Mouse (Mus musculus) E14TG2a.4 (cell line): Measurements from ENCODE around the gene Rnf26.
A peak's percentile ranks its signal among the peaks of the same experiment; 100 is the strongest.

Experiments used
- H3K27me3 ChIP-seq: 2 replicates; pipeline ENCODE4 v1.6.1; 2014; ENCODE audit warnings: low read length, control low read depth; ENCODE audit not compliant: insufficient read depth
- H3K36me3 ChIP-seq: 2 replicates; pipeline ENCODE4 v1.6.1; 2014; ENCODE audit warnings: low read length, control low read depth; ENCODE audit not compliant: insufficient read depth
- H3K4me1 ChIP-seq: replicated peaks from 2 replicates; pipeline ENCODE4 v1.6.1; 2014; ENCODE audit warnings: low read depth, low read length, control low read depth
- H3K4me3 ChIP-seq: replicated peaks from 2 replicates; pipeline ENCODE4 v1.5.1; 2014; ENCODE audit warnings: mild to moderate bottlenecking, low read length
- H3K9me3 ChIP-seq: 2 replicates; pipeline ENCODE4 v1.6.1; 2014; ENCODE audit warnings: low read length, control low read depth
- CTCF ChIP-seq: conservative IDR thresholded peaks from 2 replicates; pipeline ENCODE4 v1.5.1; 2014; ENCODE audit warnings: low read length
- NANOG ChIP-seq: IDR thresholded peaks from 2 replicates; pipeline ENCODE4 v1.6.1; 2014; ENCODE audit warnings: borderline replicate concordance, low read length, mixed read lengths
- POU5F1 ChIP-seq: IDR thresholded peaks from 2 replicates; pipeline ENCODE4 v1.6.1; 2014; ENCODE audit warnings: low read length, borderline replicate concordance

Gene Rnf26

DNA sequence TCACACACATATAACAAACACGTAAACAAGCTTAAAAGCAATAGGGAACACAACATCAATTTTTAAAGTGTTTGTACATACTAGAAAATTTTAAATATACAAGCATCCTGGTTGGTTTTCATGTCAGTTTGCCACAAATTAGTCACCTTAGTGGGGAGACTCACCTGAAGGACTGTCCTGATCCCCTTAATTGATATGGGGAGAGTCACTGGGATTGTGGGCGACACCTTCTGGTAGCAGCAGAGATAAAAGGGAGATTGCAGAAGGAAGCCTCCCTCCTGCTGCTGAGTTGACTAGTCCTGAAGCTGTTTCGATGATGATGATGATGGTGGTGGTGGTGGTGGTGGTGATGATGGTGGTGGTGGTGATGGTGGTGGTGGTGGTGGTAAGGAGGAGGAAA is 60.5 kb downstream of the Rnf26 start:
- peaks cover 32% of the 10 kb centered on the region for H3K4me1 ChIP-seq
- no peaks in the 10 kb centered on the region for H3K36me3 ChIP-seq
- TF ChIP-seq POU5F1 (no peak), CTCF (no peak), NANOG (no peak)
- no peaks in the 10 kb centered on the region for H3K9me3 ChIP-seq
- H3K4me3 ChIP-seq: no peak overlapping the region
- peaks cover 17% of the 10 kb centered on the region for H3K27me3 ChIP-seq

DNA sequence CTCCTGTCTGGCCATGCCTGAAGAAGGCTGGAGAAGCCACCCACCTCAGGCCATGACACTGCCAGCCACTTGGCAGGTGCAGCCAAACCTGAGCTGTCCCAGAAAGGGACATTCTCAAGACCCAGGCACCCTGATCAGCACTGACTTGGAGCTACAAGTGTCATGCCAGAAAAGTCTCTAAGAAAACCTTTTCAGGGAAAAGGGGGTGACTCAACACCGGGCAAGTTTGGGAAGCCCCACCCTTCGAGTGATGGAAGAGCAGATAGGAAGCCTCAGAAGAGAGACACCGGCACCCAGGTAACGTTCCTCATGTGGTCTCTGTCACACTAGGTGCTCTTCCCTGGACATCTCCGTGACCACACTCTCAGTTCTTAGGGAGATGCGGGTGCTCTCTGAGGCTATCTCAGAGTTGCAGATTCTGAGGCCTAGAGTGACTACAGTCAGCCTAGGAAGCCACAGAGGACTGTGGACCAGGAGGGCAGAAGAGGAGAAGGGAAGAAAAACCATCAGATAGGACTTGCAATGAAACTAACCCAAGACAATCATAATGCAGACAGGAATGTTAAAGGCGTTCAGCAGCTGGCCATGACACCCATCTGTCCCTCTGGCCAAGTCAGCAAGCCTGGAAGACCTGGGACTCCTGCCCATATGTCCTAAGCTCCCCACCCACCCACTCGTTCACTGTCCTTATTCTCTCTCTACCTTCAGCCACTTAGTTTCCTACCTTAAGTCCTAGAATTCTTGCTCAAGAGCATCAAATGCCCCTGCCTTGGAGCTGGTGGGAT is 63.7 kb downstream of the Rnf26 start:
- TF ChIP-seq POU5F1 (no peak), NANOG (no peak), CTCF (no peak)
- H3K36me3 ChIP-seq: no peaks in the 10 kb centered on the region
- no peaks in the 10 kb centered on the region for H3K9me3 ChIP-seq

DNA sequence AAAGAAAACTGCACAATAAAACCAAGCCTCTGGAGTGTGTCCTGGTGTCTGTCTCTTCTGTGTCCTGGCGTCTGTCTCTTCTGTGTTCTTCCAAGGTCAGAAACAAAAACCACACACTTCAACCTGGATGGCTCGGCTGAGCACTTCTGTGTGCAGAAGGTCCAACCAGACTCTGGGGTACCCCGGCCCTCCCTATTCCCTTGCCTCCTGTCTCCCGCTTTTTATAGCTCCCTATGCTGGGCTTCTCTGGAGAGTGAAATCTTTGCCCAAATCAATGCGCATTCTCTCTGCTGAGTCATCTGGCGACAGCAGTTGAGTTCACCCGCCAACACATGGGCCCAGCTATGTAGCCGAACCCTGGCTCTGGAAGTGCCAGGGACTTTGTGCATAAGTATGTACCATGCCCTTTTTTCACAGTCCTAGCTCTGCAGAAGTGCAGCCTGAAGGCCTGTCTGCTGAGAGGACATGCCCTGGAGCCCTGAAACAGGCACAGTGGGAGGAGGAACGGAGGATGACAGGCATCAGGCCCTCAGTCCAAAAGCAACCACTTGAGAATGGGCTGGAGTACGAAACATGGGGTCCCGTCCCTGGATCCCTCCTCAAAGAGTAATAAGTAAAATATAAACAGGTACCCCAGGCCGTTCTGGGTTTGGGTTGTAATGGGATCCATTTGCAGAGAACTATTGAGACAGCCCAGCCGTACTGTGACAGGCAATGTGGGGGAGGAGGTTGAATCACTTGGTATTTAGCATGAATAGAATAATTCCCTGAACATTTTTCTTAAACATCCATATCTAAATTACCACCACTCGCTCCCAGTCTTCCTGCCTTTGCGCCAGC is 64.6 kb downstream of the Rnf26 start:
- no peaks in the 10 kb centered on the region for H3K9me3 ChIP-seq
- H3K36me3 ChIP-seq: no peaks in the 10 kb centered on the region
- no peak for TF ChIP-seq POU5F1
- no peak for TF ChIP-seq NANOG
- TF ChIP-seq CTCF: no peak
- peaks cover 48% of the 10 kb centered on the region for H3K27me3 ChIP-seq
- peaks cover 35% of the 10 kb centered on the region for H3K4me1 ChIP-seq
- H3K4me3 ChIP-seq: peak overlapping the region; percentile 23; the same call in 1 of the 2 replicates

More for the DNA sequence above, 63.7 kb downstream of the Rnf26 start:
- H3K4me1 ChIP-seq: peaks cover 34% of the 10 kb centered on the region
- H3K4me3 ChIP-seq: no peak overlapping the region
- peaks cover 40% of the 10 kb centered on the region for H3K27me3 ChIP-seq

DNA sequence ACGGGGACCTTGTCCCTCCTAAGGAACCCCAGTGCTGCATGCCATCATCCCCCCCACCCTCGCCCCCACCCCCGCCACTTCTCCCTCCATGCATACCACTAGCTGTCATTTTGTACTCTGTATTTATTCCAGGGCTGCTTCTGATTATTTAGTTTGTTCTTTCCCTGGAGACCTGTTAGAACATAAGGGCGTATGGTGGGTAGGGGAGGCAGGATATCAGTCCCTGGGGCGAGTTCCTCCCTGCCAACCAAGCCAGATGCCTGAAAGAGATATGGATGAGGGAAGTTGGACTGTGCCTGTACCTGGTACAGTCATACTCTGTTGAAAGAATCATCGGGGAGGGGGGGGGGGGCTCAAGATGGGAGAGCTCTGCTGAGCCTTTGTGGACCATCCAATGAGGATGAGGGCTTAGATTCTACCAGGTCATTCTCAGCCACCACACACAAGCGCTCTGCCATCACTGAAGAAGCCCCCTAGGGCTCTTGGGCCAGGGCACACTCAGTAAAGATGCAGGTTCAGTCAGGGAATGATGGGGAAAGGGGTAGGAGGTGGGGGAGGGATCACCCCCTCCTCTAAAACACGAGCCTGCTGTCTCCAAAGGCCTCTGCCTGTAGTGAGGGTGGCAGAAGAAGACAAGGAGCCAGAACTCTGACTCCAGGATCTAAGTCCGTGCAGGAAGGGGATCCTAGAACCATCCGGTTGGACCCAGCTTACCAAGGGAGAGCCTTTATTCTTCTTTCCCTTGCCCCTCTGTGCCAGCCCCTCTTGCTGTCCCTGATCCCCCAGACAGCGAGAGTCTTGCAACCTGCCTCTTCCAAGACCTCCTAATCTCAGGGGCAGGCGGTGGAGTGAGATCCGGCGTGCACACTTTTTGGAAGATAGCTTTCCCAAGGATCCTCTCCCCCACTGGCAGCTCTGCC is 65.5 kb downstream of the Rnf26 start:
- Histone ChIP-seq H3K4me3 (no peak overlapping the region), H3K9me3 (no peaks in the 10 kb centered on the region), H3K27me3 (peaks cover 57% of the 10 kb centered on the region), H3K4me1 (peaks cover 44% of the 10 kb centered on the region), H3K36me3 (no peaks in the 10 kb centered on the region)
- no peak for TF ChIP-seq NANOG
- TF ChIP-seq POU5F1: no peak
- TF ChIP-seq CTCF: no peak

DNA sequence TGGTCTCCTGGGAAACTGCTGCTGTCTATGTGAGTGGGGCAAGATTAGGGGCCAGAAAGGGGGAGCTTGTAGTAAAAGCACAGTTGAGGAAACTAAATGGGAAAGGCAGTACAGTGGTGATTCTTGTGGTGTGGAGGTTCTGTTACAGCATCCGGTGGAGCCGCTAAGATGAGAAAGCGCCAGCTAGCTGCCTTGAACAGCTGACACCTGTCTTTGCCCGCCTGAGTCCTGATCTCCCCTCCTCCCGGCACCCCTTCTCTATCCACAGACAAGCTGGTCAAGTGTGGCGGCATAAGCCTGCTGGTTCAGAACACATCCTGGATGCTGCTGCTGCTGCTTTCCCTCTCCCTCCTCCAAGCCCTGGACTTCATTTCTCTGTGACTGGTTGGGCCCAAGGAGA is 66.2 kb downstream of the Rnf26 start:
- Histone ChIP-seq H3K4me1 (peaks cover 51% of the 10 kb centered on the region), H3K9me3 (no peaks in the 10 kb centered on the region), H3K27me3 (peaks cover 64% of the 10 kb centered on the region), H3K4me3 (no peak overlapping the region), H3K36me3 (no peaks in the 10 kb centered on the region)
- TF ChIP-seq CTCF (no peak), NANOG (no peak), POU5F1 (no peak)

DNA sequence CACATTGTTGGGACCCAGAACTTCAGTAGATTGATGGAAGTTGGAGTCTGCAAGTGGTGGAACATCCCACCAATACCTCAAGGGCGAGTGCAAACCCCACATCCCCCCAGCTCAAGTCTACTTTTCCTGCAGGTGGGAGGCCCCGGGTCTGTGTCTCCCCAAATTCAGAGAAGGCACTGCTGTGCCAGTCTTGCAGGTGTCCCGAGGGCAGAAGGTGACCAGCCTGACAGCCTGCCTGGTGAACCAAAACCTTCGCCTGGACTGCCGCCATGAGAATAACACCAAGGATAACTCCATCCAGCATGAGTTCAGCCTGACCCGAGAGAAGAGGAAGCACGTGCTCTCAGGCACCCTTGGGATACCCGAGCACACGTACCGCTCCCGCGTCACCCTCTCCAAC is 66.9 kb downstream of the Rnf26 start:
- H3K27me3 ChIP-seq: peaks cover 70% of the 10 kb centered on the region
- peaks cover 55% of the 10 kb centered on the region for H3K4me1 ChIP-seq
- H3K4me3 ChIP-seq: no peak overlapping the region
- H3K36me3 ChIP-seq: no peaks in the 10 kb centered on the region
- TF ChIP-seq POU5F1 (no peak), NANOG (no peak), CTCF (no peak)
- no peaks in the 10 kb centered on the region for H3K9me3 ChIP-seq

DNA sequence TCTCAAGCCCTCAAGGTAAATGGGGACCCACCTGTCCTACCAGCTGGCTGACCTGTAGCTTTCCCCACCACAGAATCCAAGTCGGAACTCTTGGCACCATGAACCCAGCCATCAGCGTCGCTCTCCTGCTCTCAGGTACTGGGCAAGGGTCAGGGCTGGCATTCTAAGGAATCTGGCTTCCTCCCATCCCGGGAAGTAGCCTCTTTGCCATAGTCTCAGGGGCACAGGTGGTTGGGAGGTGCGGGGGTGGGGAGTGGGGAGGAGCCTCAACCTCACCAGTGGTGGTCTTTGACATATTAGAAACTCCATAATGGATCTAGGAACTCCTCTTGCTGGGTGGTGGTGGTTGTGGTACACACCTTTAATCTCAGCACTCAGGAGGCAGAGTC is 67.4 kb downstream of the Rnf26 start:
- no peaks in the 10 kb centered on the region for H3K9me3 ChIP-seq
- no peak overlapping the region for H3K4me3 ChIP-seq
- H3K4me1 ChIP-seq: peaks cover 61% of the 10 kb centered on the region
- TF ChIP-seq NANOG (no peak), CTCF (no peak), POU5F1 (no peak)
- peaks cover 75% of the 10 kb centered on the region for H3K27me3 ChIP-seq
- no peaks in the 10 kb centered on the region for H3K36me3 ChIP-seq
